Mouse (Mus musculus) fibroblast of lung, adult 2 months (primary cell): ENCODE data around the gene Ntn5.
A peak's percentile ranks its signal among the peaks of the same experiment; 100 is the strongest.
"Not testable (repeated sequence)": the region's sequence is repeated elsewhere in the genome, so short reads cannot be mapped to it uniquely, and the experiment has no call there.

Source experiments
- DNase-seq: peaks from one replicate; pipeline ENCODE4 v3.0.0-alpha.2; 2011; ENCODE audit warnings: low read depth

Gene Ntn5

DNA sequence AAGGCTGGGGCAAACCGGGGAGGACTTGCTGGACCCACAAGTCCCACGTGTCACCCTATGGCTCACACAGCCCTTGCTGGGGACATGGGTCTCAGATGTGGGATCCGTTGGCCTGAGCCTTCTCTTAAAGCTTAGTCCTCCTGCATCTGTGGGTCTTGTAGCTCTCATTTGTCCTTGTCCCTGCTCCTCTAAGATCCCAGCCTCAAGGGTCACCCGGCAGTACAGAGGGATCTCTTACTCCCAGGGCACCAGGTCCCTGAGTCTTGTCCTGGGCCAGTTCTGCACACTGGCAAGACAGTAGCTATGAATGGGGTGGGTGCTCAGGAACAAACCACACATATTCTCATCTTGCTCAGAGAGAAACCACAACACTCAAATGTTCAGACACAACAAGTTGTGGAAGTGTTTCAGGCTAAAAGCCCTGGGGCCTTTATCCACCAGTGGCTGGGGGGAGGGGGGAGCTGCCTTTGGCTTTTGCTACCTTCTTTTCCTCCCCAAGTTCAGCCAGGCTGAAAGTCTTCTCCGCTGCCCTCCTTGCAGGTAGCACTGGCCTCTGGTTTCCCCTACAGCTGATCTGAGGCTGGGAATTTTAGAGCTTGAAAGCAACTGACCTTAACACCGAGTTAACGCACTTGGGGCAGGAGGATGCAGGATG lies at the start of gene Ntn5:
Gene Ntn5 (plus strand): TSS at position 627 of the 655 bp plus-strand sequence.
- DNase-seq = no peak

DNA sequence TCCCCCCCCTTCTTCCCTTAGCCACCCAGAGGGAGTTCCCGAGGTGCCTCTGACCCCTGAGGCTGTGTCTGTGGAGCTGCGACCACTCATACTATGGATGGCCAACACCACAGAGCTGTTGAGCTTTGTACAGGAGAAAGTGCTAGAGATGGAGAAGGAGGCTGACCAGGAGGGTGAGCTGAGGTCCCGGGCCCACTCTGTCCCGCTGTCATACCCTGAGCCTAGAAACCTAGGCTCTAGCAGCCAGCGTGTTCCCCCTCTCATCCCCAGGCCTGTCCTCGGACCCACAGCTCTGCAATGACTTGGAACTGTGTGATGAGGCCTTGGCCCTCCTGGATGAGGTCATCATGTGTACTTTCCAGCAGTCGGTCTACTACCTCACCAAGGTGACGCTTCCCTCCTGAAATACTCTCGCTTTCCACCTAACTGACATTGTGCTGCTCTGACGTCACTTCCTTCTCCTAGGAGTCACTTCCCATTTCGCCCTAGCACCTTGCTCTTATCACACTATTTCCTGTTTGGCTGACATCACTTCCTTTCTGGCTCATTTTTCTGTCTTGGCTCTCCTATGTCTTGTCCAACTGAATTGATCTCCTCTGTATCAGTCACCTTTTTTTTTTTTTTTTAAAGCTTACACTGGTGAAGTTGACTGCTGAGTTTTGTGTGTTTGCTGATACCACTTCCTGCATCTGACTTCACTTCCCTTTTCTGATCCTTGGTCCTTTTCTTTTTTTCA lies 48.7 kb upstream of the Ntn5 start:
- DNase-seq = no peak

DNA sequence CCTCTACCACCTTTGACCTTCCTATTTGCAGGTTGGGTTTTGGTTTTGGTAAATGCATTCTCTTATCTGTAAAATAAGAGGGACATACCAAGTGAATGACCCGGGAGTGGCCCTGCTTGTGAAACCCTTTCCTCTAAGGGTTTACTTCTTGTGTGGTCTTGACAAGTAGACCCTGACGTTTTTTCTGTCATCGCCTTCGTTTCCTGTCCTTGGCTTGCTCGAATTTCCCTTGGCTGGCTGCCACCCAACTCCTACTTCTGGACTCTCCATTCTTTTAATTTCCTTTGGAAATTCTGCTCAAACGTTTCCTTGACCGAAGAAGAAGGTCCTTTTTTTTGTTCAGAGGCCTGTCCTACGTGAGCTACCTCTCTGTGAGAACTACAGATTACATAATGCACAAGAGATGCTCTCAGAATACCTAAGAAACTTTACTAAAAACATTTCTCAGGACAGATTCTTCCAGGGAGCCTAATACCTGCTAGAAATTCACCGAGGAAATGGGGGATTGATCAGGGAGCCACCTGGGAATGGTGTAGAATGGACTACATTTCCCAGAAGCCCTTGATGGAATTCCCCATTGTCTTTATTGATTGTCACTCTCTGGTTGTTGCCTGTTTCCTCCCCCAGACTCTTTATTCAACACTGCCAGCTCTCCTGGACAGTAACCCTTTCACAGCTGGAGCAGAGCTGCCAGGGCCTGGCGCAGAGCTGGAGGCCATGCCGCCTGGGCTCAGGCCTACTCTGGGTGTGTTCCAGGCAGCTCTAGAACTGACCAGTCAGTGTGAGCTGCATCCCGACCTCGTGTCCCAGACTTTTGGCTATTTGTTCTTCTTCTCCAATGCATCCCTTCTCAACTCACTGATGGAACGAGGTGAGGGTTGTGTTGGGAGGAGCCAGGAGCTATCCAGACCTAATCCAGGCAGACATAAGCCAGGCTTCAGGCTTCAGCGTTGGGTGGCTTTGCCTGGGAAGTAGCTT lies 47.8 kb upstream of the Ntn5 start:
- no peak for DNase-seq

DNA sequence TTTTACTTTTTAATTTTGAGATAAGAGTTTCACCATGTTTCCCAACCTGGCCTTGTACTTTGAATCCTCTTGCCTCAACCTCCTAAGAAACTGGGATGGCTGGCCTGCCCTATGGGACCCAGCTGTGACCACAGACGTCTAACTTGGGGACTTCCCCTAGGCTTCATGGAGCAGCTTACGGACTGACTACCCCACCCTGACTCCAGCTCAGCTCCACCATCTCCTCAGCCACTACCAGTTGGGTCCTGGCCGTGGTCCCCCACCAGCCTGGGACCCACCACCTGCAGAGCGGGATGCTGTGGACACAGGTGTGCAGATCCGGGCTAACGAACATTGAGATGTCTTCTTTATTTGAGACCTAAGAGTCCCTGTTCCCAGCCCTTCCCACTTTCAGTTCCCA lies 46.1 kb upstream of the Ntn5 start:
- no peak for DNase-seq

DNA sequence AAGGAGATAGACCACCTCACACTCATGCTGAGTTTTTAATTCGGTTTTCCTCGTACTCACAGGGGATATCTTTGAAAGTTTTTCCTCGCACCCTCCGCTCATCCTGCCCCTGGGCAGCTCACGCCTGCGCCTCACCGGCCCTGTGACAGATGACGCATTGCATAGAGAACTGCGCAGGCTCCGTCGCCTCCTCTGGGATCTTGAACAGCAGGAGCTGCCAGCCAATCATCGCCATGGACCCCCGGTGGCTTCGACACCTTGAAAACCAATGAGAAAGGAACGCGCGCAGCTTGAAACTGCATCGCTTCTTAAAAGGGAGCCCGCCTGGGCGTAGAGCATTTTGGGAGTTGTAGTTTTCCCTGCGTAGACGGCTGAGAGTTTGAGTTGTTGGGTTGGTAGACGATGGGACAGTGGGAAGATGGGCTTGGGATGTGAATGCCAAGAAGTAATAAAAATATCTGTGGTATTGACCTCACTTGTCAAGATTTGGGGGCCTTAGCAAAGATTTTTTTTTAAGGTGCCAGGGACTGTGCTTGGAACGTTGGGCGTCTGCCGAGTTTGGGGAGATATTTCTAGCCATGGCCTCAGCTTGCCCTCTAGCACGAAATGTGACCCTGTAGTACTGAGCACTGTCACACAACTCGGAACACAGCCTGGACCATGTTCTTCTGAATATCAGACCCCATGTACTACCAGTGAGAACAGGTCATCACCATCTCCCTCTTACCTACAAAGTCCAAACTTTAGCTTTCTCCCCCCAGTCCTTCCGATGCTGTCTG lies 45.0 kb upstream of the Ntn5 start:
- DNase-seq = peak; percentile 97

DNA sequence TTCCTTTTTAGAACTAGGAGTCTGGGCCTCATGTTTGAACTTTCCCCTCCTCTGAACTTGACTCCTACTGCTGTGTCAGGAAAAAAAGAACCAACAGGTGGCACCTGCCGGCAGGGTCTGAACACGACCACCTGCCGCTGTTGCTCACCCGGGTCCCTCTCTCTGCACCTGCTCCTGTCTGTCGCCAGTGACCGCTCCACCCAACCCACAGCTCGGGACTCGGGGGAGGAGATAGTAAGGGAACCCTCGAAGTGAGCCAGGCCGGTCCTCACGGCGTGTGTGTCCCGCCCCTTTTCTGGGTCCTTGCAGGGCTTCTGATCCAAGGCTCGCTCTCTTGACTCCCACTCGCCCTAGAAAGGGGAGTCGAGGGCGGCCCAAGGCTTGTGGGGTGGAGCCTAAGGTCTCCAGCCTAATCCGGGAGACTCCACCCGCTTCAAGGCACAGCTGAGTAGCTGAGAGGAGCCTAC lies 44.2 kb upstream of the Ntn5 start, which contains the start of gene Mamstr:
Gene Mamstr (plus strand): TSS at position 417 of the 467 bp plus-strand sequence.
- DNase-seq = no peak

DNA sequence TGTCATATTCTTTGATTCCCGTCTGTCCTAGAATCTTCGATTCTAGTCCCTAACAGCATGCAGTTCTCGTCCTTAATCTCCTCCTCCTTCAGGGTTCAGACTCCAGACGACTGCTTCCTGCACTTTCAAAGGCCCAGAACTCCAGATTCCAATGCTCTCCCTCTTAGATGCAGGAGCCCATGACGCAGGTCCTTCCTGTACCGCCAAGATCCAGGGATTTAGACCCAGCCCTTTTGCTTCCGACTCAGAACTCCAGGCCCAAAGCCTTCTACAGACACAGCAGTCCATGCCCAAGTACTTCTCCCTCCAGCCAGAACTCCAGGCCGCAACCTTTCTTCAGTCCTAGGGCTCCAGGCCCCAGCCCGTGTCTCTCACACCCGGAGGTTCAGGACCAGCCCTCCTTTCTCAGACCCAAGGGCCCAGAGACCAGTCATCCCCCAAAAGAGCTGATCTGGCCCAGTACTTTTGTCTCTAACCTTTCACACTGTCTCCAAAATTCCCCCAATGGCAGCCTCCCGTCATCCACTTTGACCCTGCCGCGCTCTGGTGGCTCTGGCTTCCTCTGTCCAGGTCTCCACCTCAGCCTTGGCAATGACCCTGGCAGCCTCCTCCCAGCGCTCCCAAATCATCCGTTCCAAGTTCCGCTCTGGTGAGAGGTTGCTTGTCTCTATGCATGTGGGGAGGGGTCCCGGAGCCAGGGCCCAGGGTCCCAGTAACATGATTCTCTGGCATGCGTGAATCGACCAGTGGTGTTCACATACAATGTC lies 43.4 kb upstream of the Ntn5 start:
- DNase-seq = no peak

DNA sequence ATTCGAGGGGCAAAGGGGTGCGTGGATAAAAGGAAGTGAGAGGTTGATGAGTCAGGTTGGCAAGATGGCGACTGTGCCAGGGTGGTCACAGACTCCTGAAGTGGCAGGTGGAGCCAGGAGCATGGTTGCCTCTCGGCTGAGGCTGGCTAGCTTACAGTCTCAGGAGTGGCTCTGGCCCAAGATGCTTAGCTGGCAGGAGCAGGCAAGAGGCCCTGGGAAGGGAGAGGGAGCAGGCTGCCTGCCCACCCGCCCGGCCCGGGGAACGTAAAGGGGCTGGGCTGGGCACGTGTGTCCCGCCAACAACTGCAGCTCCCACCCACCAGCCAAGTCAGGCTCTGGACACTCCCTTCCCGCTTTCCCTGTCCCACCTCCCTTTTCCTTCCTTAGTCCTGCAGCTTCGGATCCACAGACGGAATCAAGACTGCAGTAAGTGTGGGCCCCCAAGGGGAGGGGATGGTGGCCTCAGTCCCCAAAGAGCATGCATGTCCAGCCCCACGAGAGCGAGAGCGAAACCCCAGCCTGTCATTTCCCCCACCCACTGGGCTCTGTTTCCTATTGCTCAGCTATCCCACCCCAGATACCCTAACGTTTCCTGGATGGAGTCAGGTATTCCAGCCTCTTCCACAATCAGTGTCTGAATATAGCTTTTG lies 42.3 kb upstream of the Ntn5 start:
- peak; percentile 27 for DNase-seq

DNA sequence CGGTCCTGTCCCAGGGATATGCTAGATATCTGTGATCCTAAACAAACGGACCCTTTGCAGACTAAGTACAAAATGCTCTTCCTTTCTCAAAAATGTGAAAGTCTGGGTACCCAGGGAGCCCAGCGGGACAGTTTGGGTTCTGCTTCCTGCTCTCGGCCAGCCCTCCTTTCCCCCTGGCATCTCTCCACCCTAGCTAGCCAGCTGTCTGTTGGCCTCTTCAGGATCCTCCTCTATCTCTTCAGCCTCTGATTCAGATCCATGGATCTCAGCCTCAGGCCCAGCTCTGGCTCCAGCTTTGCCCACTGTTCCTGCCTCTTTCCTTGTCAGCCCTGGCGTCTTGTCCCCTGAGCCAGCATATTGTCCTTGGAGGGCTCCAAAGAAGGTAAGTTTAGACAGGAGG lies 41.7 kb upstream of the Ntn5 start:
- DNase-seq = no peak

DNA sequence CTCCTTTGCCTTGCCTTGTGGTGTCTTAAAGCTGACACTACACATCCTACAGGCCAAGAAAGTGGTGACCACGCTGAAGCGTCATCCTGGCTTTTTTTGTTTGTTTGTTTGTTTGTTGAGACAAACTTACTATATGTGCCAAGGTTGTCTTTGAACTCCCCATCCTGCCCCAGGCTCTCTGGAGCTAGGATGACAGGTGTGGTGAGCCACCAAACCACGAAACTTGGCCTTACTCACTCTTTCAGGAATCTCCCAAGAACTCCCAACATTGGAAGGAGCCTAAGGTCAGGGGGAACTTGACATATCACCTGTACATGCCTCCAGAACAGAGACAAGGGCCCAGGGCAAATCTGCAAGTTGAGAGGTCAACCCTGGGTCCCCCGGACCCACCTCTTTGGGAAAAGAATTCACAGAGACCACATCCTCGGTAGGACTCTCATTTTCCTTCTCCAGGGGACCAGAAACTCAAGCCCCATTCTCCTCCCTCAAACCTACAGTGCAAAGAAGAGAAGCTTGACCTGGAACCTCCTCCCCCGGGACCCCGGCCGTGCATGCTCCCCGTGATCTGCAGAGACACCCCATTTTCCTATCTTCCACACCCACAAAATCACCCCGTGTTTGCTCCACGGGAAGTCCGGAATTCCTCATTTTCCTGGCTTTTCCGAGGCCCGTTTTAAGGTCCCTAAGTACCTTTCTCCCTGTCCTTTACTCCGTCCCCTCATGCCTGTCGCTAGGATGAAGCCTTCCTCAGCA lies 41.1 kb upstream of the Ntn5 start:
- DNase-seq = no peak

DNA sequence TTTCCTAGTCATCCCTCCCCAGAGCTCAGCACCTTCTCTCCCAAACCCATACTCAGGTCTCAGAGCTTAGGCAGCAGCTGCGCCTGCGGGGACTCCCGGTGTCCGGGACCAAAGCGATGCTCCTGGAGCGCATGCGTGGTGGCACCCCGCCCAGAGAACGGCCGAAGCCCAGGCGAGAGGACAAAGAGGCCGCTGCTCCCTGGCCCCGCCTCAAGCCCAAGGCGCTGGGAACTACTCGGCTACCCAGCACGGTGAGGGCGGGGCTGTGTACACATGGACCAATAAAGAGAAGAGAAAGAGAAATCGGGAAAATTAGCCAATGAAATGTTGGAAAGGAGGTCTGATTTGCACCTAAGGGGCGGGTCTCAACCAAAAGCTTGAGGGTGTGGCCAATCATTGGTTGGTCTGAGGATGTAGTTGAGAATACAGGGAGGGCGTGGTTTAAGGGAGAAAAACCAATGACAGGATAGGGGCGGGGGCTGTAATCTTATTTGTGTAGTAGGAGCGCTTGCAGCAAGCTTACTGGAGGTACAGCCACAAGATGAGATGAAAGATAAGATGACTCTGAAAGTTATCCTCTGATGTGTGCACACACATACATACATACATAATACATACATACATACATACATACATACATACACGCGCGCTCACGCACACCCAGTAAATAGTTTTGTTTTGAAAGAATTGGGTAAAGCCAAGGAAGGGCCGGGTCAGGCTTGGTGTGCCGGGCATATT lies 40.2 kb upstream of the Ntn5 start:
- peak; percentile 88 for DNase-seq

DNA sequence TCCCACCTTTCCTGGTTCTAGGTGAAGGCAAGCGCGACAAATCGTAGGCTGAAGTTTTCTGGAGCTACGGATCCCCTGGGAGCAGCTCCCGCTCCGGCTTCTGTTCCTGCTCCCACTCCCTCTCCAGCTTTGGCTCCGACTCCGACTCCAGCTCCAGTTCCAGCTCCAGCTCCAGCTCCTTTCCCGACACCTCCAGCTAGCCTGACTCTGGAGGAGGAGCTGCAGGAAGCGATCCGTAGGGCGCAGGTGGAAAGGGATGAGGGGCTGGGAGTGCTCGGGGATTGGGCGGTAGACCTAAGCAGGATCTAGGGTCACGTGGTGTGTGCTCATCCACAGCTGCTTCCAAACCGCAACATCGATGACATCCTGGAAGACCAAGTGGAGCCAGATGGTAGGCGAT lies 39.6 kb upstream of the Ntn5 start:
- no peak for DNase-seq

DNA sequence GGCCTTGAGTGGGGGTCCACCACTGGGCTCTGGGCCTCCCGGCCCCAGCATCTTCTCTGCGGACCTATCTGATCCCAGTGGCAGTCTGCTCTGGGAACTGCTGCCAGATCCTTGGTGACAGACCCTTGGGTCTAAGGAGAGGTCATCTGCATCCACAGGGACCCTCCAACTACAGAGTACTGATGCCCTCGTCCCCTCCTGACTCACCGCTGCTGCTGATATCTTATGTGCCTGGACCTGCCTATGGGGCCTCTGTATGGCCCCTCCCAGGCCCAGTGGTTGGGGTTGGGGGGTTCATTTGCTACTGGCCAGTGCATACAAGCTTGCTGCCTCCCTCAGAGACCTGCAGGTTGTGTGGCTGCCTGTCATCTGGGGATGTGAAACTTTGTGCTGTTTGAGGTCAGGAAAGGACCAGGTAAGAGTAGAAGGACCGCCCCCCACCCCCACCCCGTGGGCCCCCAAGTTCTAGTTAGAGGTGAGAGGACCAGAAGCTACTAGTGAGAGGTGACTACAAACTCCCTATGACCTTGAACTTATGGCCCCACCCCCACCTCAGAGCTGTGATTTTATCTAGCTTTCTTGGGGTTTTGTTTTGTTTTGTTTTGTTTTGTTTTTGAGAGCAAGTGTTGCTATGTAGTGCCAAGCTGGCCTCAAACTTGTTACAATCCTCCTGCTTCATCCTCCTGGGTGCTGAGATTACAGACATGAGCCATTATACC lies 38.8 kb upstream of the Ntn5 start:
- no peak for DNase-seq

DNA sequence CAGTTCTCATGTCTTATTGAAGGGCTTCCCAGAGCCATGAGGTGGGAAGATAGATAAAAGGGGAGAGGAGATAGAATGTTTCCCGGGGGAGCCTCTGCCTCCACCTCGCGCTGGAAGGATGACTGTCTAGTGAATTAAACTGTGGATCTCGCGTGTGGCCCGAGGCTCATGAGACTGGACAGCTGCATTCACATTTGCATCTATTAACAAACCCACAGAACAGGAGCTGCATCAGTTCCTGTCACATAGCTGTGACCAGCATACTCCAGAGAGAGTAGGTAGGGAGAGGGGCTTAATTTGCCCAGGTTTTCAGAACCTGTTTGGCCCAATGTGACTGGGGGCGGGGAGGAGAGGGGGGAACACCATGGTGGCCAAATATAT lies 38.2 kb upstream of the Ntn5 start:
- no peak for DNase-seq

DNA sequence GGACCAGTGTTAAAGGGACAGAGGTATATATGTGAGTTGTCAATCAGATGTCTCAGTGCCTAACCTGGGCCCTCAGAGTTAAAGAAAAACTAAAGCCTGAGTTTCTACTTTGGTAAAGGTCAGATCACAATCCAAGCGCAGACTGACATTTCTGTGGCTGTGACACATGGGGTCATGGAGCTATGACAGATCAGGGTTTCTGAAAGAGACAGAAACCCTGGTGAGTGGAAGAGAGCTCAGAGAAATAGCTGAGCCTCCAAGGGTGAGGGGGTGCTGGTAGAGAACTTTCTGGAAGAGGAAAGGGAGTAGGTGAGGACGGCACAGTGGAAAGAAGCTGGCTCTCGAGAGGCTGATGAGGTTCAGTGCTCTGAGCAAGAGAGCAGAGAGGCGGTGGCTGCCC lies 37.2 kb upstream of the Ntn5 start:
- DNase-seq = no peak

DNA sequence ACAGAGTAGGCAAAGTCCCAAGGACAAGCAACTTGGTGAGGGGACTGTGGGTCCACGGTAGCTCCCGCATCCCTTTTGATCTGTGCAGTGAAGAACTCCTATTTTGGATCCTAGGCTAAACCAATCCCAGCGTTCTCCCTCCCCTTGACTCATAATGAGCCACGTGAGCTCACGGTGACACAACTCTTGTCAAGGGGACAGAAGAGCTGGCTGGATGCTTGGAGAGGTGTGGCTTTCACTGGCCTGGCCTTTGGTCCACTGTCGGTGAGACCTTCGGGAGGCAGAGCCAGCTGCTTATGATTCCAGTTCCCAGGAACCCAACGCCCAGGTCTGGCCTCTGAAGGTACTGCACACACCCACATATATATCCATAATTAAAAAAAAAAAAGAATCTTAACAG lies 34.5 kb upstream of the Ntn5 start:
- no peak for DNase-seq

DNA sequence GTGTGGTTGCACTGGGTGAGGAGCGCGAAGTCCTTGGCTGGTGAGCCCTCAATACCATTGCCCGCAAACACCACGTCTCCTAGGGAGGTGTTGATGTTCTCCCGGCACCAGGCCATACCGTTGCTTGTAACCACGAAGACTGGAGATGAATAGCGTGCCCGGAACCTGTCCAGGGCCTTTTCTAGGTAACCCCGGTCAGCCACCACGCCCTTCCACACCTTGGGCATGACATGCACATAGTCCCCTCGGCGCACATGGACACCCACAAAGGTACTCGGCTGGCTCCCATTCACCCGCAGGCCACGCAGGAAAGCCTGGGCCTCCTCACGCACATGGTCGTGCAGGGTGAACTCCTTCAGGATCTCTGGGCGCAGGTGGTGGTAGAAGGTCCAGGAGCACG lies 33.3 kb upstream of the Ntn5 start:
- DNase-seq = not testable (repeated sequence)

DNA sequence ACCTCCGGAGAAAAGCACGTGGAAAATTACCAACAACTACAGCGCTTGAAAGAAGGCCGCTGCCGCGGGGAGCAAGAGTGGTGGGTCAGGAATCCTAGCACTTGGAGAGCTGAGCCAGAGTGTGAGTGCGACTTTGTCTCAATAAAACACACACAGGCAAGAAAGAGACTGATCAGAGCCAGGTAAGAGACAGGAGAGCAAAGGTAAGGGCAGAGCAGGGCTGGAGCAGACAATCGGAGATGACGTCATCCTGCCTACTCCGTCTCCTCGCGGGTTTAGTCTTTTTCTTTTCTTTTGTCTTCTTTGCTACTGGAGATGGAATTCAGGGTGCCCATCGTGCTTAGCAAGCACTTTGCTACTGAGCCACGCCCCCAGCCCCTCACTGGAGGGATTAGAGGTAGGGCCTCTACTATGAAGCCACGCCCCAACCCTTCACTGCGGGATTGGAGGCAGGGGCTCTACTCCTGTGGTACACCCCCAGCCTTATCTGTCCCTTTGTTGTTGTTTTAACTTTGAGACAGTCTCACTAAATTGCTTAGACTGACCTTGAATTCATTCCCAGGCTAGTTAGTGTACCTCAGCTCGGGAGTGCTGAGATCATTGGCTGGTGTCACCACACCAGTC lies 29.3 kb upstream of the Ntn5 start:
- DNase-seq = no peak
